Mouse (Mus musculus) left cerebral cortex, postnatal 14 days (tissue): ENCODE measurements around the gene Kcnj9. TPM values are rescaled to one million over a fixed set of nuclear protein-coding genes. Genes with fewer than 3 reads are reported as not detected.
A peak's percentile ranks its signal among the peaks of the same experiment; 100 is the strongest.

Experiments
- DNase-seq, 2 experiments: peaks; one replicate each; pipeline ENCODE4 v3.0.0; 2021 to 2022; ENCODE audit warnings: low spot score in 2 of 2, mixed read lengths in 1 of 2
- intact Hi-C: fragments of 180-260 bp; cut with DNase I; formaldehyde crosslinking; loops from one replicate; pipeline ENCODE4 v1.15.1; 2025
- total RNA-seq, 2 experiments: library from RNA; stranded (reverse); gene quantifications; 2 replicates each; pipeline ENCODE4 v1.2.3; 2021

The Kcnj9 gene
- total RNA-seq, 2 experiments from 2014 or later = 119 to 130 TPM

GRCm38 (mm10) chr1:172337411-172338185 lies 8.5 kb upstream of the Kcnj9 start:
- intact Hi-C loops = no loop called here
- DNase-seq = no peak

- no peak for DNase-seq
- intact Hi-C loops = no loop called here
Observed at GRCm38 (mm10) chr1:172335804-172336203, 6.7 kb upstream of the Kcnj9 start.

GRCm38 (mm10) chr1:172333512-172333911 lies 4.4 kb upstream of the Kcnj9 start:
- intact Hi-C loops = no loop called here
- DNase-seq = no peak

GRCm38 (mm10) chr1:172332925-172333324 lies 3.8 kb upstream of the Kcnj9 start:
- intact Hi-C loops = no loop called here
- no peak for DNase-seq

- intact Hi-C loops = loop anchor here (2.0 kb wide), 1 partner anchor 33 kb away; no protein-coding TSS in a partner anchor
- peak in 1 of 2 experiments; percentile 64 for DNase-seq
Observed at GRCm38 (mm10) chr1:172331422-172331947, 2.4 kb upstream of the Kcnj9 start.

- intact Hi-C loops = loop anchor here (2.0 kb wide), 1 partner anchor 35 kb away; no protein-coding TSS in a partner anchor
- DNase-seq = no peak
Observed at GRCm38 (mm10) chr1:172329616-172330015, 498 bp upstream of the Kcnj9 start.

- intact Hi-C loops = no loop called here
- no peak for DNase-seq
Observed at GRCm38 (mm10) chr1:172328461-172328860, 657 bp downstream of the Kcnj9 start.

GRCm38 (mm10) chr1:172328041-172328440 lies 1.1 kb downstream of the Kcnj9 start:
- no peak for DNase-seq
- intact Hi-C loops = no loop called here

- intact Hi-C loops = no loop called here
- DNase-seq = peak in 1 of 2 experiments; percentile 70
Observed at GRCm38 (mm10) chr1:172327206-172328001, 1.7 kb downstream of the Kcnj9 start.

GRCm38 (mm10) chr1:172326684-172327083 lies 2.4 kb downstream of the Kcnj9 start:
- DNase-seq = no peak
- intact Hi-C loops = no loop called here

GRCm38 (mm10) chr1:172325680-172326535 lies 3.2 kb downstream of the Kcnj9 start:
- DNase-seq = peak; percentile 66 to 74
- intact Hi-C loops = no loop called here

GRCm38 (mm10) chr1:172324725-172325124 lies 4.4 kb downstream of the Kcnj9 start:
- DNase-seq = peak; percentile 85 to 86
- intact Hi-C loops = no loop called here

GRCm38 (mm10) chr1:172323801-172324359 lies 5.2 kb downstream of the Kcnj9 start:
- DNase-seq = peak; percentile 77 to 93
- intact Hi-C loops = no loop called here

- DNase-seq = no peak
- intact Hi-C loops = no loop called here
Observed at GRCm38 (mm10) chr1:172323298-172323697, 5.8 kb downstream of the Kcnj9 start.

GRCm38 (mm10) chr1:172322725-172323124 lies 6.4 kb downstream of the Kcnj9 start:
- no peak for DNase-seq
- intact Hi-C loops = no loop called here

- no peak for DNase-seq
- intact Hi-C loops = loop anchor here (10.0 kb wide), 1 partner anchor 275 kb away; no protein-coding TSS in a partner anchor
Observed at GRCm38 (mm10) chr1:172319921-172320411, 9.2 kb downstream of the Kcnj9 start.

GRCm38 (mm10) chr1:172319346-172319745 lies 9.8 kb downstream of the Kcnj9 start:
- DNase-seq = no peak
- intact Hi-C loops = loop anchor here (10.0 kb wide), 1 partner anchor 275 kb away; no protein-coding TSS in a partner anchor

GRCm38 (mm10) chr1:172318424-172319035 lies 10.6 kb downstream of the Kcnj9 start:
- DNase-seq = no peak
- intact Hi-C loops = loop anchor here (10.0 kb wide), 1 partner anchor 274 kb away; no protein-coding TSS in a partner anchor
